Comparison of ENCODE assay signal across 8 mouse cellular contexts in genomic region chr11:43348571-43348970, GRCm38 (mm10).
DNase-seq lines count a peak whose midpoint lies in the region; ATAC-seq and TF ChIP-seq lines count a peak whose summit lies in the region.

No protein-coding gene starts in this region.

- no peaks in the 10 kb centered on the region for H3K9me3 ChIP-seq in embryonic facial prominence, embryonic 11.5 days (replicated peaks; ENCODE audit: control insufficient read depth, low read length)
- H3K9me3 ChIP-seq in heart, embryonic 10.5 days: no peaks in the 10 kb centered on the region
- H3K9me3 ChIP-seq in liver, postnatal 0 days (ENCODE audit: low read length): no peaks in the 10 kb centered on the region

- ATAC-seq in CD4-positive, CD25-positive, alpha-beta regulatory T cell, adult 4 months: peak; percentile 76
- ATAC-seq in embryonic facial prominence, embryonic 11.5 days (replicated peaks; ENCODE audit: insufficient number of reproducible peaks, low FRiP score, low TSS enrichment, low read depth): no peak
- no peak for ATAC-seq in liver, postnatal 0 days

- TF ChIP-seq CTCF in liver, postnatal 0 days (IDR thresholded peaks at IDR 0.05; ENCODE audit: low read depth): peak; percentile 94
- TF ChIP-seq CTCF in olfactory bulb, adult 2 months (IDR thresholded peaks at IDR 0.05; ENCODE audit: insufficient read depth, low read depth, low read length): peak; percentile 63; the same call in 1 of the 2 replicates

- no peak overlapping the region for H3K4me2 ChIP-seq in embryonic facial prominence, embryonic 11.5 days (ENCODE audit: low read depth, low read length)
- no peak overlapping the region for H3K4me2 ChIP-seq in liver, postnatal 0 days (ENCODE audit: low read depth, low read length)

- peak; percentile 82 to 85 for DNase-seq in adrenal gland, postnatal 36 days
- peak; percentile 83 for DNase-seq in embryonic facial prominence, embryonic 11.5 days (ENCODE audit: low spot score)
- DNase-seq in heart, embryonic 10.5 days (ENCODE audit: low spot score): peak; percentile 77
- DNase-seq in kidney, postnatal 14 days: peak; percentile 76
- DNase-seq in liver, postnatal 0 days: peak; percentile 80
- peak; percentile 75 for DNase-seq in testis, postnatal 14 days (ENCODE audit: low spot score)

- no peaks in the 10 kb centered on the region for H3K36me3 ChIP-seq in embryonic facial prominence, embryonic 11.5 days (replicated peaks; ENCODE audit: control insufficient read depth, insufficient read depth, low read depth, low read length)
- H3K36me3 ChIP-seq in heart, embryonic 10.5 days: no peaks in the 10 kb centered on the region
- H3K36me3 ChIP-seq in liver, postnatal 0 days (replicated peaks; ENCODE audit: insufficient read depth, low read length): no peaks in the 10 kb centered on the region

- TF ChIP-seq EP300 in liver, postnatal 0 days (IDR thresholded peaks at IDR 0.05; ENCODE audit: low read depth): no peak

- no peaks in the 10 kb centered on the region for H3K27me3 ChIP-seq in embryonic facial prominence, embryonic 11.5 days (ENCODE audit: control insufficient read depth, insufficient read depth, low read length)
- no peaks in the 10 kb centered on the region for H3K27me3 ChIP-seq in heart, embryonic 10.5 days (ENCODE audit: insufficient read depth, poor library complexity, severe bottlenecking)
- H3K27me3 ChIP-seq in liver, postnatal 0 days (ENCODE audit: insufficient read depth, low read length): no peaks in the 10 kb centered on the region

- no peaks in the 10 kb centered on the region for H3K4me1 ChIP-seq in embryonic facial prominence, embryonic 11.5 days (ENCODE audit: control insufficient read depth, insufficient read depth, low read length)
- H3K4me1 ChIP-seq in heart, embryonic 10.5 days: peaks cover 11% of the 10 kb centered on the region; the same call in 1 of the 2 replicates
- peaks cover 7% of the 10 kb centered on the region; the same call in 1 of the 2 replicates for H3K4me1 ChIP-seq in liver, postnatal 0 days (ENCODE audit: insufficient read depth)
- H3K4me1 ChIP-seq in olfactory bulb, adult 2 months (ENCODE audit: control insufficient read depth, insufficient read depth, low read length): peaks cover 8% of the 10 kb centered on the region; the same call in 1 of the 2 replicates

- H3K4me3 ChIP-seq in embryonic facial prominence, embryonic 11.5 days (ENCODE audit: low read depth, low read length): no peak overlapping the region
- no peak overlapping the region for H3K4me3 ChIP-seq in heart, embryonic 10.5 days
- H3K4me3 ChIP-seq in liver, postnatal 0 days (ENCODE audit: low read depth, low read length): no peak overlapping the region
- no peak overlapping the region for H3K4me3 ChIP-seq in olfactory bulb, adult 2 months (ENCODE audit: insufficient read depth, low read depth, low read length)

- 26% methylated on average over 4 of the region's 4 CpGs for WGBS in embryonic facial prominence, embryonic 11.5 days
- 17% methylated on average over 4 of the region's 4 CpGs for WGBS in heart, embryonic 10.5 days
- WGBS in liver, postnatal 0 days (ENCODE audit: insufficient replicate concordance): 26% methylated on average over 4 of the region's 4 CpGs
- WGBS in olfactory bulb, adult 2 months: 7% methylated on average over 4 of the region's 4 CpGs

- no peak overlapping the region for H3K27ac ChIP-seq in embryonic facial prominence, embryonic 11.5 days (replicated peaks; ENCODE audit: low read depth, low read length)
- H3K27ac ChIP-seq in heart, embryonic 10.5 days: no peak overlapping the region
- no peak overlapping the region for H3K27ac ChIP-seq in liver, postnatal 0 days (ENCODE audit: low read depth)
- H3K27ac ChIP-seq in olfactory bulb, adult 2 months (ENCODE audit: insufficient read depth, low read depth, low read length): no peak overlapping the region

- H3K9ac ChIP-seq in embryonic facial prominence, embryonic 11.5 days (replicated peaks; ENCODE audit: low read length): no peak overlapping the region
- H3K9ac ChIP-seq in liver, postnatal 0 days (replicated peaks): no peak overlapping the region

- no peak for TF ChIP-seq POLR2A in olfactory bulb, adult 2 months (IDR thresholded peaks at IDR 0.05; ENCODE audit: insufficient read depth, low read depth, low read length)
